Comparison of ENCODE assay signal across 21 mouse cellular contexts in the genomic region with DNA sequence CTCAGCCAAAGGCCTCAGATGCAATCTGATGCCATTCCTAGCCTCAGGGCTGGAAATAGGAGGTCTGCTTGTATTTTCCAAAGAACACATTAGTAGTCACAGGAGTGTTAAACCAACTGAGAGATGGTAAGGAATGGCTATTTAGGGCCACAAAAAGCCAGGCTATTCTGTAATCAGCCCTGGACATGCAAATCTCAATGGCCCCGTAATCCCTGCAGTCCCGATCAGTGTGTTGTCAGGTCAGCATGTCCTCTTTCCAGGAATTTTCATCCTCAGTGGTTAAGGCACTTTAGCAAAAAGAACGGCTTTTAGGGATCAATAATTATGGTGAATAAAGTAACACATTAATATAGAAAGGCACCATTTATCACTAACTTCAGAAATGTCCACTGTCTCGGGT. TPM values are rescaled to one million over a fixed set of nuclear protein-coding genes. Genes with fewer than 3 reads are reported as not detected.
"Had no signal": no experiment of that assay in that cellular context is flagged by ENCODE, and none has a peak within 500 bp of the region (broad histone marks: within the 10 kb centered on the region; RNA-seq: fewer than 3 reads in every experiment).

No protein-coding gene starts in this region.

- H3K4me2 ChIP-seq: limb, embryonic 12.5 days; limb, embryonic 15.5 days; liver, embryonic 11.5 days; lung, embryonic 14.5 days; neural tube, embryonic 13.5 days had no signal

- H3K9ac ChIP-seq: limb, embryonic 12.5 days; limb, embryonic 15.5 days; liver, embryonic 14.5 days; liver, postnatal 0 days; lung, embryonic 14.5 days; neural tube, embryonic 13.5 days had no signal

- H3K4me3 ChIP-seq: limb, embryonic 12.5 days; limb, embryonic 15.5 days; myocyte; neural tube, embryonic 13.5 days had no signal

- H3K4me1 ChIP-seq: limb, embryonic 12.5 days; limb, embryonic 15.5 days had no signal

- H3K27me3 ChIP-seq: limb, embryonic 12.5 days; limb, embryonic 15.5 days; neural tube, embryonic 13.5 days had no signal

- H3K27ac ChIP-seq: limb, embryonic 12.5 days; limb, embryonic 15.5 days; liver, embryonic 14.5 days; macrophage; neural tube, embryonic 13.5 days had no signal

- ATAC-seq: liver, postnatal 0 days; lung, postnatal 0 days had no signal

- H3K36me3 ChIP-seq: limb, embryonic 12.5 days; limb, embryonic 15.5 days; neural tube, embryonic 13.5 days had no signal

- DNase-seq: kidney, adult 9 months; kidney, postnatal 14 days; kidney, postnatal 4 days; left cerebral cortex, postnatal 4 days; liver, postnatal 0 days; lung, embryonic 14.5 days; midbrain, embryonic 14.5 days; retina, postnatal 1 day; right cerebral cortex, postnatal 25 days; thymus, adult 18-20 months; thymus, postnatal 36 days had no signal

- H3K9me3 ChIP-seq: limb, embryonic 12.5 days; limb, embryonic 15.5 days; neural tube, embryonic 13.5 days had no signal

RNA-seq across cellular contexts. Expression of gene Ndst3, which starts 15.9 kb away (rescaled TPM):
- total RNA-seq: monocyte, adult 5-6 weeks had no signal
- polyA plus RNA-seq: macrophage; spleen, adult 2 months had no signal
